Mouse (Mus musculus): Measurements from ENCODE around the gene Art4.
"Not testable (repeated sequence)": the region's sequence is repeated elsewhere in the genome, so short reads cannot be mapped to it uniquely, and the experiment has no call there.

DNA sequence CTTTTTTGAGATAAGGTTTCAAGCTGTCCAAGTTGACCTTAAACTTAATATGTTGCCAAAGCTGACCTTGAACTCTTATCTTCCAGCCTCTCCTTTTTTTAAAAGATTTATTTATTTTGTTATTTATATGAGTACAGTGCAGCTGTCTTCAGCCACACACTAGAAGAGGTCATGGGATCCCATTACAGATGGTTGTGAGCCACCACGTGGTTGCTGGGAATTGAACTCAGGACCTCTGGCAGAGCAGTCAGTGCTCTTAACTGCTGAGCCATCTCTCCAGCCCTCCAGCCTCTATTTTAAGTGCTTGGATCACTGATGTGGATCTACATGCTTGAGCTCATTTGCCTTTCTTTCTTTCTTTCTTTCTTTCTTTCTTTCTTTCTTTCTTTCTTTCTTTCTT, 27.2 kb upstream of the Art4 start:
- TF ChIP-seq CTCF (IDR thresholded peaks at IDR 0.05 in 2 of 3, conservative IDR thresholded peaks at IDR 0.05 in 1 of 3; ENCODE audit: control insufficient read depth in 1 of 3, insufficient read depth in 1 of 3, low read depth in 2 of 3, low read length in 3 of 3, poor library complexity in 1 of 3, severe bottlenecking in 1 of 3); POLR2A (IDR thresholded peaks at IDR 0.05; ENCODE audit: control insufficient read depth in 1 of 2, insufficient read depth in 1 of 2, low read depth in 1 of 2, low read length in 2 of 2, poor library complexity in 1 of 2); GATA1 (IDR thresholded peaks at IDR 0.05; ENCODE audit: low read depth, low read length); MXI1 (IDR thresholded peaks at IDR 0.05; ENCODE audit: low read depth, low read length); GABPA (IDR thresholded peaks at IDR 0.05; ENCODE audit: low read depth, low read length): not testable (repeated sequence)
